Mouse (Mus musculus) forebrain, embryonic 12.5 days (tissue): ENCODE measurements at regions not wholly inside any gene's neighbourhood (a gene's known extent, or its start where the extent isn't known, plus 50 kb on each side); places are given as distances from the start of the nearest gene placed in this dataset.

Experiments
- ATAC-seq: fragments of 200-750 bp; cut with Nextera tagmentation; 2 replicates; pipeline ENCODE4 v1.8.0; 2017; ENCODE audit warnings: moderate TSS enrichment; ENCODE audit not compliant: low FRiP score
- H3K27ac ChIP-seq: fragments of 300-500 bp; sonication (generic); 2 replicates; pipeline ENCODE4 v1.5.1; 2016; ENCODE audit warnings: mild to moderate bottlenecking
- H3K27me3 ChIP-seq: fragments of 300-500 bp; sonication (generic); 2 replicates; pipeline ENCODE4 v1.6.1; 2016; ENCODE audit warnings: mild to moderate bottlenecking
- H3K36me3 ChIP-seq: fragments of 300-500 bp; sonication (generic); replicated peaks from 2 replicates; pipeline ENCODE4 v1.6.1; 2016; ENCODE audit warnings: mild to moderate bottlenecking
- H3K4me1 ChIP-seq: fragments of 300-500 bp; sonication (generic); 2 replicates; pipeline ENCODE4 v1.6.1; 2016
- H3K4me2 ChIP-seq: fragments of 300-500 bp; sonication (generic); 2 replicates; pipeline ENCODE4 v1.6.1; 2016; ENCODE audit warnings: mild to moderate bottlenecking, moderate library complexity
- H3K4me3 ChIP-seq: fragments of 300-500 bp; sonication (generic); replicated peaks from 2 replicates; pipeline ENCODE4 v1.5.1; 2016; ENCODE audit warnings: mild to moderate bottlenecking
- H3K9ac ChIP-seq: fragments of 300-500 bp; sonication (generic); 2 replicates; pipeline ENCODE4 v1.6.1; 2016; ENCODE audit warnings: mild to moderate bottlenecking
- H3K9me3 ChIP-seq: fragments of 300-500 bp; sonication (generic); 2 replicates; pipeline ENCODE4 v1.6.1; 2016
- WGBS: fragments of 180-500 bp; shearing (Covaris S2); methylation state at CpG from one replicate; pipeline ENCODE4 v1.1.7; 2016; 5-methylcytosine and 5-hydroxymethylcytosine counted together

DNA sequence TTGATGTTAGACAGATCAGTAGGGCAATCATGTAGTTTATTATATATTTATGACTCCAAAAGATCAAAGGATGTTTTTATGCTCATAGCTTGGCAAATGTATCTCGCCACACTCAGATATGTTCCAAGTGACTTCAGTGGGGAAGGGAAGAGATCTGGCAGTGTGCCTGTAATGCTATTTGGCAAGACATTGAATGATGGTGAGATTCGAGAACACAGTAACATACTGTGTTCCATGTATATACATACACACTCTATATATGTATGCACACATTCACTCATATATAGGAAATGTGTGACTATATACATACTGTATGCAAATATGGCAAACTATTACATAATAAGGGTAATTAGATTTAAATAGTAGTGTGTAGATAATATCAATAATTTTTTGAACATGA, 577.3 kb upstream of the Arrdc4 start:
- 88% methylated on average over 2 of the region's 2 CpGs for WGBS
- H3K9ac ChIP-seq = no peak overlapping the region

GRCm38 (mm10) chr7:69277056-69277705, 528.1 kb upstream of the Arrdc4 start:
- no peak overlapping the region for H3K27ac ChIP-seq
- no peaks in the 10 kb centered on the region for H3K36me3 ChIP-seq
- no peak overlapping the region for H3K4me3 ChIP-seq
- H3K9ac ChIP-seq = no peak overlapping the region
- H3K27me3 ChIP-seq = no peaks in the 10 kb centered on the region
- no peaks in the 10 kb centered on the region for H3K9me3 ChIP-seq
- no peak for ATAC-seq
- H3K4me2 ChIP-seq = no peak overlapping the region
- H3K4me1 ChIP-seq = no peaks in the 10 kb centered on the region
- WGBS = 54% methylated on average over 4 of the region's 4 CpGs

More for the DNA sequence above, 577.3 kb upstream of the Arrdc4 start:
- Histone ChIP-seq H3K27ac (no peak overlapping the region), H3K4me3 (no peak overlapping the region), H3K4me1 (no peaks in the 10 kb centered on the region), H3K4me2 (no peak overlapping the region), H3K27me3 (no peaks in the 10 kb centered on the region), H3K36me3 (no peaks in the 10 kb centered on the region), H3K9me3 (no peaks in the 10 kb centered on the region)
- ATAC-seq = no peak

DNA sequence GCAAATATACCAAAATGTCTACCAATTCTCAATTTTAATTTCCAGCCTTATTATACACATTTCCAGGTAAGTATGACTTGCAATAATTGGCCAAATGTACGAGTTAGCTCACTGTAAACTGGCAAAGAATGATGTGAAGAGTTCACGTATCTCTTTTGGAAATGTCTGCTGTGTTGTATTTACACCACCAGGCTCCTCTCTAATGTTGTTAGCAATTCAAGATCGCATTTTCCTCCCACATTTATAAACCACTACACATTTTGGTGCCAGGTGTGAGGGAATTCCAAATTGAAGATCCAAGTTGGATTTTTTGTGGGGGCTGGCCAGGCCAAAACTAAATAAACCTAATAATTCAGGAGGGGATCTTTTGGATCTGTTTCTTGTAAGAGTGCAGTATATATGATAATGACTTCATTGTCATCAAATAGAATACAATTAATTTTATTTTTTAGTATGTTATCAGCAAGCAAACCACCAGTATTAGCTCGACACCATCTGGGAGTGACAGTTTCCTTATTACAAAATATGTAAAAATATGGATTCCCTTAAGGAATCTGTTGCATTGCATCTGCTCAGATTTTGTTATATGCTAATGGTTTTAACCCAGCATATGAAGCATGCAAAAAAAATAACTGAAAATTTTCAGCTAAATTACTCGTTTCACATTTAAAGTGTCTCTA, 527.5 kb upstream of the Arrdc4 start:
- ATAC-seq = no peak
- Histone ChIP-seq H3K9me3 (no peaks in the 10 kb centered on the region), H3K4me3 (no peak overlapping the region), H3K4me2 (no peak overlapping the region), H3K36me3 (no peaks in the 10 kb centered on the region), H3K27ac (no peak overlapping the region), H3K4me1 (no peaks in the 10 kb centered on the region), H3K27me3 (no peaks in the 10 kb centered on the region), H3K9ac (no peak overlapping the region)
- WGBS = 78% methylated on average over 5 of the region's 5 CpGs

DNA sequence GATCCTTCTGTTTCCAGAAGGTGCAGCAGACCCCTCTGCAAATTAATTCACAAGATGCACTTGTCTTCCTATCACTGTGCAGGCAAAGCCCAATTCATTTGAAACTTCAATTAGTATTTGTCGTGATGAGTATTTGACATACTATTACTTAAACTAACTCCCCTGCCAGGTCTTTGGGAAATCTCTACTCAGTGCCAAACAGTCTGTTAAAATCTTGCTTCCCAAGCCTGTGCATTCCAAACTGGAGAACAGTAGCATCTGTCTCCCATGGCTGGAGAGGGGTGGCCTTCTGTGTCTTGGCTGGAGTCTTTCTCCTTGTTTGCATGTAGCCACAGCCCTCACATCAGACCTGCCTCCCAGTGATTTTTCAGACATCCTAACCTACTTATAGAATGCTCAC, 524.6 kb upstream of the Arrdc4 start:
- H3K9ac ChIP-seq = no peak overlapping the region
- H3K4me1 ChIP-seq = no peaks in the 10 kb centered on the region
- H3K27me3 ChIP-seq = no peaks in the 10 kb centered on the region
- no peak for ATAC-seq
- 66% methylated on average over 1 of the region's 1 CpGs for WGBS
- no peak overlapping the region for H3K4me3 ChIP-seq
- no peak overlapping the region for H3K4me2 ChIP-seq
- no peaks in the 10 kb centered on the region for H3K9me3 ChIP-seq
- H3K36me3 ChIP-seq = no peaks in the 10 kb centered on the region
- no peak overlapping the region for H3K27ac ChIP-seq

DNA sequence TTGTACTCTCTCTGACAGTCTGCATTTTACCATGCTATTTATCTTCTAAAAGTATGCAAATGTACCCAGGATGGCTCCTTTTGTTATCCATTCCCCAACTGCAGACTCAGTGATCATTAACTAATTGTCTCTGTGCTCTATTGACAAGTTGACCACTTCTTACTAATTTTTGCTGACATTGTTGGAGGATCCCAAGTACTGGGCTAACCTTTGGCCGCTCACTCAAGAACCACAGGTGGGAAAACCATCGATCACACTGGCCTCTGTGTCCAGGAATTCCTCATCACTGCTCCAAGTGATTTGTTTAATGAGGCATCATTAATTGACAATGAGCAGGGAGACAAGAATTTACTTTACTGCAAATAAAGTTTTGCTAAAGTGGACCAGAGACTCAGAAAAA, 495.5 kb upstream of the Arrdc4 start:
- whole genome bisulfite sequencing = 72% methylated on average over 2 of the region's 2 CpGs
- H3K4me2 ChIP-seq = no peak overlapping the region
- H3K4me1 ChIP-seq = no peaks in the 10 kb centered on the region
- H3K27ac ChIP-seq = no peak overlapping the region
- H3K27me3 ChIP-seq = no peaks in the 10 kb centered on the region
- no peaks in the 10 kb centered on the region for H3K9me3 ChIP-seq
- no peak overlapping the region for H3K9ac ChIP-seq
- no peaks in the 10 kb centered on the region for H3K36me3 ChIP-seq
- H3K4me3 ChIP-seq = no peak overlapping the region
- no peak for ATAC-seq

DNA sequence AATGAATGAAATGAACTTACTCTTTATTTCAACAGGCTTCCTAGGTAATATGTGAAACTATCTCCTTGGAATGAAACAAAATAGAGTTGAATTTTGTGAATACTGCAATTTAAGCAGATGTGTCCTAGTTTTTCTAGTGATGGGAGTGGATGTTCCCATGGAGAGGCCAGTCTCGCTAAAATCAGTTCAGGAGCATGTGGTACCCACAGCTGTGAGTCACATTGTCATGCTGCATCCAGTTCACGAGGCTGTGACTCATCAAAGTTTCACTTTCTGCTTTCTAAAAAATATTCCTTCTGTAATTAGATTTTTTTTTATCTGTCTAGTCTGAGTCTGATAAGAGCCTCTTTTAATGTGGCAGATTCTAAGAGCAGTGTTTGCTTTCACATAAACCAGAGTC, 484.3 kb upstream of the Arrdc4 start:
- WGBS = 85% methylated on average over 2 of the region's 2 CpGs
- ATAC-seq = no peak
- Histone ChIP-seq H3K27me3 (no peaks in the 10 kb centered on the region), H3K4me3 (no peak overlapping the region), H3K9me3 (no peaks in the 10 kb centered on the region), H3K9ac (no peak overlapping the region), H3K36me3 (no peaks in the 10 kb centered on the region), H3K4me2 (no peak overlapping the region), H3K27ac (no peak overlapping the region), H3K4me1 (no peaks in the 10 kb centered on the region)

DNA sequence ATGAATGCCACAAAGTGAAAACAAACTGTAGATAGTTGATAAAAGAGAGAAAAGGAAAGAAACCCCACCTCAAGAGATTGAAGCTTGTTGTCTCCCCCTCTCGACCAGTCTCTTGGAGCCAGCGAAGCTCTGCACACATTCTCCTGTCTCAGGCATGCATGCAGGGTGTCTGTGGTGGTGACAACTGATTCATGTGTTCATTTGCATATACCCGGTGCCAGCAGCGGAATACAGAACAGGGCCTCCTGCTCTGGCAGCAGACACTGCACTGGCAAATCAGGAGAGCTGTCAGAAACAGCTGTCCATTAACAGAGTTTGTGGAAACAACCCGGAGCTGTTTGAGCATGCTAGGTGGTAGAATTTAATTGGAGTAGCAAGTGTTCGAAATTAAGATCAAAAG, 468.8 kb upstream of the Arrdc4 start:
- Histone ChIP-seq H3K9me3 (no peaks in the 10 kb centered on the region), H3K9ac (no peak overlapping the region), H3K4me2 (no peak overlapping the region), H3K36me3 (no peaks in the 10 kb centered on the region), H3K4me1 (no peaks in the 10 kb centered on the region), H3K27ac (no peak overlapping the region), H3K27me3 (no peaks in the 10 kb centered on the region), H3K4me3 (no peak overlapping the region)
- WGBS = 43% methylated on average over 6 of the region's 6 CpGs
- peak; percentile 92 for ATAC-seq
